Mouse (Mus musculus) testis, postnatal 14 days (tissue): ENCODE results near the gene Tnfsf11.
A peak's percentile ranks its signal among the peaks of the same experiment; 100 is the strongest.

Source experiments
- DNase-seq: peaks from one replicate; pipeline ENCODE4 v3.0.0; 2021; ENCODE audit warnings: low spot score

Tnfsf11 gene

DNA sequence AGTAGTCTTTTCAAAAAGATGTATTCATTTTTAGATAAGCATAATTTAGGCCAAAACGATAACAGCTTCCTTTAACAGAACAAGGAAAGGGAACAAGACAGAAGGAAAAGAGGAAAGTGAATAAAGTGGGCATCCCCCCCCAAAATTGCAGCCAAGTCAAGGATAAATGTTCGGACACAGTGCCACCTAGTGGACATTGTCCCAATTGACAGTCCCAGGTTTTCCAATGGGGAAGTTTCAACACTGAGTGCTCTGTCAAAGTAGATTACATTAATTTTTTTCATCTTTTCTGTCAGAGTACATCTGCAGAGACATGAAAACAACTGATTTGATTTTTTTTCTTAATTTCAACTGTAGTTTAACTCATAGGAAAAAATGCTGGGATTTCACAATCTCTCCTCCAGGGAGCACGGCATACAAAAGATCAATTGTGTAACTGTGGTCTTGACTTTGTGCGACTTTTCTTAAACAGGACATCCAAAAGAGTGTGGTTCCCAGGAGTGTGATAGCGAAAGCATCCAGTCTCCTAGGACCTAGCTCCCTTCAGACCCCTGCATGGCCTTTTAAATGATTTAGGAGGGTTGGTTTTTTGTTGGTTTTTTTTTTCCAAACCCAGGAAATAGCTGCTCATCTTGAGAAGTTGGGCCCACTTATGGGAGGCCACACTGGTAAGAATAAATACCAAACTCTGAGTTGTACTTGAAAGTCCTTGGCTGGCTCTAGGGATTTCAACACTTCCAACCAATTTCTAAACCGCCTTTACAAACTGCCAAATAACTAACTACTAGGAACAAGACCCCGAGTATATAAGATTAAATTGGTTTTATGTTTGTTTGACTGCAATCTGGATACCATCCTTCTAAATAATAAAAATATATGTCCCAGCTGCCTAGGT is 19.7 kb downstream of the Tnfsf11 start:
- no peak for DNase-seq

DNA sequence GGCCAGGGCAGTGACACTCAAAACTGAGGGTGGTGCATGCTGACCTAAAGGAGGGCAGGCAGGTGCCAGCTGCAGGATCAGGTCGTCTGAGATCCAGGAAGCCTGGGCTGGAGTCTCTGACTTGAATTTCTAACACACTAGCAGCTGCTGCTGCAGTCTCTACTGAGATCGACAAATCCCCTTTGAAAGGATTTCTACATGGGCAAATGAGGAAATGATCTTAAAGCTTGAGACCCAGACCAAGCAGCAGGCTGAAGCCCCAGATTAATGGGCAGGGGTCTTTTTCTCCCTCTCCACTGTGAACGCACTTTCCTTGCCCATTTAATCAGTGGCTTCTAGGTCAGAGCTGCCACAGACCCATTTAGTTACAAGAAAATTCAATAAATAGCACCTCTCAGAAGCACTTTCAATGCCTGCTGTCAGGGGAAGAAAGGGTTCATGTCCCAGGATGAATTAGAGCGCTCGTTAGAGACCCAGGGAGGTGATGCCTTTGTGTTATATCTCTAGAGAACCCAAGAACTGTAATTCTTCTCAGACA is 21.8 kb downstream of the Tnfsf11 start:
- no peak for DNase-seq

DNA sequence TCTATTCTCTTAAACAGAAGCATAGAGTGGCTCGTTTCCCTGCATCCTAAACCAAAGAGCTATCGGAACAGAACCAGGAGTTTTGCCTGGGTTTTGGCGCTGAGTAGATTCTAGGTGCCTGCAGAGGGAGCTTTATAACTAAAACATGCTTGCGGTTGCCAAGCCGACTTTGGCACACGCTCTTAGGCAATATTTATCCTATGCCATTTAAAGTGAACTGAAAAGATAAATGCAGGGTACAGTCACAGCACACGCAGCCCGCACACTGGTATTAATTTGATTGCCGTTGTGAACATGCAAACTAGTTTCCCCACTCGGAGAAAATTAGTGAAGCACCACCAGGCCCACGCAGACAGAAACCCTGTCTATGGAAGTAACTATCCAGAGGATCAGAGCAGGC is 25.4 kb downstream of the Tnfsf11 start:
- DNase-seq = no peak

DNA sequence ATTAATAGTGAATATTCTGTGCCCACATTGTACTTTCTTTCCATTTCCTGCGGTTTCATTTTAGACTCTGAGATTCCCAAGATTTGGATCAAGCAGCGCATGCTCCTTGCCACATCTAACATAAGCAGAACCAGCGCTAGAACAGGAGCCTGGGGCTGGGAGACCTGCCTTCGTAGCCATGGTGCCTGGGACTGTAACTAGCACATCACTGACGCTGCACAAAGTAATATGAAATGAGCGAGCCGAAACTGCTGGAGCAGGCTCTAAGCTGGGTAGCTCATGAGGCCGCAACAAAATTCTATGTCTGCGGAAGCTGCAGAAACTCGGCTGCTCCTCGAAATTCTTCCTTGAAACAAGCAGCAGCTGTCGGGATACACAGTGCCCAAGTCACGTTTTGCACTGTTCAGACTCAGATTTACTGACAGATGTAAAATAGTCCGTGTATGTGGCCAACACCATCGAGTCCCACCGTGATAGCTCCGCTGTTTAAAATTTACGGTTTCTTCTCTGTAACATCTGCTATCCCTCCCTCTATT is 31.4 kb downstream of the Tnfsf11 start:
- DNase-seq = no peak

DNA sequence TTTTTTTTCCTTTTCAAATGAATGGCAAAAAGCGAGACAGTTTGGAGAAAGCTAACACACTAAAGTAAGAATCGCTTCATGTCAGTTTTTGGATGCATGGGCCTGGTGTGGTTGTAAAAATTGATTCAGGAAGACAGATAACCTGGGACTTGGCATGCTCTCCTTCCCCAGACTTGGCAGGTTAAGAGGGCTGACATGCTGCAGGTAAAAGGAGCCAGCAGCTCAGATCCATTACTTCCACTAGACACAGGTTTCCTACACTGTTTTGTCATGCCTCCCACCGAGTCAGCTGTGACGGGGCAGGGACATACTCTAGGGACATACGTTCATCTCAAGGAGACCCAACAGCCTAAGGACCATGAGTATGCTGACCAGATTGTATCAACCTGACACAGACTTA is 33.0 kb downstream of the Tnfsf11 start:
- no peak for DNase-seq

DNA sequence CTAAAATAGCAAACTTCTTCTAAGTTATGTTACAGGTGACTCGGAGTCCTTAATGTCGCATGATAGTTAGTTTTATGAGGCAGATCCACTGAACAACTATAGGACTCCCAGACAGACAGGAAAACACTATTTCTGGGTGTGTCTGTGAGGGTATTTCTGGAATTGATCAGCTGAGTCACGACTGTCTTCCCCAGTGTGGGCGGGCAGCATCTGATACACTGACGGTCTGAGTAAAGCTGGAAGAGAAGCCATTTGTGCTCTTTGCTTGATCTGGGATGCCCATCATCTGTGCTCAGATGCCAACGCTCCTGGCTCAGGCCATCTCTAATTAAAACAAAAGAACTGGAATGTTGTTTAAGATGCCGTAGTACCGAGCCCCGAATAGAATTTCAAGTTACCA is 33.7 kb downstream of the Tnfsf11 start:
- DNase-seq = no peak

DNA sequence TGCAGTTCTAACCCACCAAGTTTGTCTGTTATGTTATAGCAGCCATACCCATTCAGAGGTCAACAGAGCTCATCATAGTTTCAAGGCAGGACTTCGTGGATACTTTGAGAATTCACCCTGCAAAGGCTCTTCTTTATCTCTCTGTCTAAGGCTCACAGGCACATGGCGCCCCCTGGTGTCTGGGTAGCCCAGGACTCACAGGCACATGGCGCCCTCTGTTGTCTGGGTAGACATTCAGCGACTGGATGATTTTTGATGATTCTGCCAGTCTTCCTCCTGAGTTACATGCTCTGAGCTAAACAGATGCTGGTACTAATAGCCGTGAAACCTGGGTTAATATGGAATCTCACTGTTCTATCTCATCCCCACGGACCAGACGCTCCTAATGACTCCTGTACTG is 34.3 kb downstream of the Tnfsf11 start:
- DNase-seq = peak; percentile 47

DNA sequence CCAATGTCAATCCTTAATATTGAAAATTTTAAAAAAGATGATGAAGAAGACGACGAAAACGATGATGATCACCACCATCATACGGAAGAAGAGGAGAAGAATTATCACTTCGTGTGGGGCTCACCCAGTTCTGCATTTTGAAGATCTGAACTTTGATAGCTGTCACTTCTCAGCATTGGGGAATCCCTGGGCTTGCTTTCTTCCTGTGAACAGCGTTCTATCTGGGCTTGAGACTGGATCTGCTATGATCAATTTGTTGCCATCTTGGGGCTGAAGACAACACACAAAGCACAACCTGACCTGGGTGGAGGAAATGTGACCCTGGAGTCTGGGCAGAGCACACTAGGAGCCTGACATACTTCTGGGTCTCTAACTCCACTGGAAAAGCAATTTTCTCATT is 43.0 kb downstream of the Tnfsf11 start:
- no peak for DNase-seq

DNA sequence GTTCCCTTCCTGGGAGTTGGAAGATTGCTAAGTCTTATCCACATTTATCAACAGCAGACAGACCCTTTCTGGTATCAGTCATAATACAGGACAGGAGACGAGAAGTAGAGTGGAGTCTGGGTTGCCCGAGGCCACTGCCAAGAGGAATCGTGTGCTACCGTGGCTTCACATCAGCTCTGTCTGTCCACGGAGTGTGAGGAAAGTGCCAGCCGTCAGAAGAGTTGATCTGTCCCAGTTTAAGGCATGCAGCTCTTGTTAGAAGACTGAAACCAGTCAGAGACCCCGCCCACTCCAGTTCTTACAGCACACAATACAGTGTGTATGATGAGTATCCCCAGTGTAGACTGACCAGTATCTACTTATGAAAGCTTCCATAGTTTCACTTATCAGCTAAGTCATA is 45.2 kb downstream of the Tnfsf11 start:
- DNase-seq = no peak

DNA sequence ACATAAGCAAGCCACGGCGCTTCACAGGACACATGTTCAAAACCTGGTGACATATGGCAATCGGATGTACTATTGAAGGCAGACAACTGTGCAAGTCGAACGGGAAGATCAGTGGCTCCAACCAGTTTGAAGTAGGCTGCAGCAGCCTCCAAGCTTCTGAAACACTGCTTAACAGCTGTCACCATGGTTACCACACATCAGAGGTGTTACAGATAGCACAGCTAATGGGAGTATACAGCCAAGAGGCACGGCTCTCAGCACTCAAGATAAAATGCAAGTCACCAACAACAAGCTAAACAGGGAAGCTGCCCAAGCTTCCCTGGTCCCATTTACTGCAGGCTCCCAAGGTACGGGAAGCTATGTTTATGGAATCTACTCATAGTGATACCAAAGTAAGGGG is 46.6 kb downstream of the Tnfsf11 start:
- DNase-seq = no peak

DNA sequence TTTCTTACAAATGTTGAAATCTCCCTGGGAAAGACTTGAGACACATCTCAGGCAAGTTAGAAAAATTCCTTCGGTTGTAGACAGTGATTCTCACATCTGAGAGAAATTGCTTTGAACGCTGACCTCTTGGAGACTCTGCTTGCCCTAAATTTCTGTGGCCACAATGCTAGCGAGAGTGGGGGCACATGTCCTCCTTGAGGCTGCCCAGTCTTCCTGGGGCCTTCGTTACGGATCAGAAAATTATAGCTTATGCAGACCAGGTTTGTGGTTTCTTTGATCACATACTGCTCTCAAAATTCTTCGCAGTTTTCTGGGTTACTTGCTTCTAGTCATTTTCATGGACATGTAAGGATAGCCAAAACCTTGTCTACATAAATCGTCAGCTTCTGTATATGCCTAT is 53.8 kb downstream of the Tnfsf11 start:
- DNase-seq = no peak

DNA sequence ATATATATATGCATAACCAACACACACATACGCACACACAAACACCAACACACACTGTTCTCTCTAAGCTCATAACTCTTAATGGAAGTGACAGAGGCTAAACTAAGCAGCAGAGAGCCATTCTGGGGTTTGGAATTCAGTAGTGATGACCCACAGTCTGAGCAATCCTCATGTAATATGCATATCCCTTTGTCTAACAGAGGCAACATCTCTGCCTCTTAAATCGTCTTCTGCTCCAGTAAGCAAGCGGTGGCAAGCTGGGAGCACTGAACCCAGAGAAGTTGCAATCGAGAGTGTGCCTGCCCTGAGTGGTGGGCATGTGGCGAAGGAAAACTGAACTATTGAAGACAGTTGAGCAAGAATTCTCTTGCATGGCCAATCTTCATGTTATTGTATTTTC is 61.2 kb downstream of the Tnfsf11 start:
- DNase-seq = no peak

DNA sequence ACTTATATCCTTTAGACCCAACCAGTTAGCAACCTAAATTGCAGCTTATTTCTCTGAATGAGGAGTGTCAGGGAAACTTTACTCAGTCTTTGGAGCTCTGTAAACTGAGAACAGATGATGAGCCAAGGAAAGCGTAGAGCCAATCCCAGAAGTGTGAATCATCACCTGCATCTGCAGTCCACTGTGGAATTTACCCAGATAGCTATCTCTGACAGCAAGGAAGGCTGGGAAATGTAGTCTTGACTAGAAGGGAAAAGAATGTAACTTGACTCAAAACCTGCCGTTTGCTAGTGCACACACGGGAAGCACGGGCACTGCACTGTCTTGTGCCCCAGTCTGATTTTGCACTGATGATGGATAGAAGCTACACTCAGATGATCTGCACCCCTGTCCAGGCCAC is 63.0 kb downstream of the Tnfsf11 start:
- DNase-seq = no peak

DNA sequence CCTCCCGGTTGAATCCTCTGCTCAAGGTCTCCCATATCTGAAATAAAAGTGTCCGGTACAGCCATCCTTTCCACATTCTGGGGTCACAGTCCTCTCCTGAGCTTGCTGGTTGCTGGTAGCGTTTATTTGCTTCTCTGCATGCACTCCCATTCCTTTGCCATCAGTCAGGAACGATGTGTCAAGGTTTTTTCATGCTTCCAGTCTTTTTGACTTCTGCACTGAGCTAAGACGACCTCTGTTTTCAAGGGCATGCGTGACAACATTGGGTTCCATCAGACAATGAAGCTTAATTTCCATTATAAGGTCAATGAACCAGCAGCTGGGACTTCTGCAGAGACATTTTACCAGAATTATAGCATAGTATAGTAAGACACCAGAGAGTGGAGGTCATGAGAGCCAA is 68.5 kb downstream of the Tnfsf11 start:
- no peak for DNase-seq

DNA sequence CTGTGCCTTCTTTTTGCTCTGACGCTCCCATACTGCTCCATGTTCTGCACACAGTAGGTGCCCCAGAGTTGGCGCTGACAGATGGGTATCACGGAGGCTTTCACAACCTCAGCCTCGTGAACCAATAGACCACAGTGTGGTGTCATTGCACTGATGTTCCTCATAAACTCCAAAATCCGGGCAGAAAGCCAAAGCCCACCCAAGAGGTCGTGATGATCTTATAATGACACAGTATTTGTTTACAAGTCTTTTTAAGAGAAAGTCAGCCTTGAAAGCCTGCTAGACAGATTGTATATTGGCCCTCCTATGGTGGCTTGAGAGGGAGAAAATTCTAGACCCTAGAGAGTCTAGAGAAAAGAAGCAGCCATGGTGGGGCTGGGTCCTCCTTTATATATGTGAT is 70.6 kb downstream of the Tnfsf11 start:
- DNase-seq = no peak

DNA sequence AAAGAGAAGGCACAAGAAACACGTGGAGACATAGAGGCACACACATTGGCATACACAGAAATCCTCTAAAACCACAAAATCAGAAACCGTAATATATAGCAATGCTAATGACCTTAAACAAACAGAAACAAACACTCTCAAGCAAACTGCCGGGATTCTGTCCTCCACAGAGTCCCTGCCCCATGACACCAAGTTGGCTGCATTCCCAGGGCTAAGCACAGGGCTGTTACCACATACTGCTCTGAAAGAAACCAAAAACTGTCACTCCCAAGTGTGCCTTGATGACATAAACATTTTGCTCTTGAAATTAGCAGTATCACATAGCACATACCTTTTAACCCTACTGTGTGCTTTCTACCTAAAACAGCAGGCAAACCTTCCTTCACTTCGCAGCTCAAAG is 71.7 kb downstream of the Tnfsf11 start:
- DNase-seq = no peak

DNA sequence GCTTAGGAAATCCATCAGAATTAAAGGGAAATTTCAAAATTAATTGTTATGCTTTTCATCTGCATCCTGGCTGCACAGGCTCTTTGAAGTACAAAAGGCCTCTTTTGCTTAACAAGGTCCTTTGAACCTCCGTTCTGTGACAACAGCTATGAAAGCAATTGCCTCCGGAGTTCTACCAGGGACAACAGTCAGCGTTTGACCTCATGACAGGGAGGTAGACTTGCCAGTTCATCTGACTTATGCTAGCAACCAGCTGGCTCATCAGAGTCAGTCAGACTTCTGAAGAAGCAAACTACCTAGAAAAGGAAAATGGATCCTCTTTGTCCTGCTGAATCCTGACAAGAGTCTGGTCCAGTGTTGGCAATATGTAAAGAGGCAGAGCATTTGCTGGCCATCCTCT is 72.5 kb downstream of the Tnfsf11 start:
- no peak for DNase-seq

DNA sequence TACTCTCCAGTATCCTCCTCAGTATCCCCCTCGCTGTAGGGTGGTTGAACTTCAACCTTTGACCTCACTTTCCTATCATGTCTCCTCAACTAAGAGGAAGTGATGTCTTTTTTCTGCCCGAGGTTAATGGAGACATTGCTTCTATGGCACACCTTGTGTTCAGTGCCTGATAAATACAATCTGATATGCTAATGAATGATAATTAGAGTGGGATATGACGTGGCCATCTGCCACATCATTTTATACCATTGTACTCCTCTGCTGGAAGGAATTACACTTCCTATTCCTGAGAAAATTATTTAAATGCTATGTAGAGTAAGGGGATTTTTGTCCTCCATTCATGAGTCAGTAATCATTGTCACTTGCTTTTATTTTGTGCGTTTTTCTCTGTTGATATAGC is 78.8 kb downstream of the Tnfsf11 start:
- DNase-seq = no peak
